Mouse (Mus musculus) forebrain, embryonic 14.5 days (tissue): Measurements from ENCODE around the gene Grid2ip. TPM values are rescaled to one million over a fixed set of nuclear protein-coding genes. Genes with fewer than 3 reads are reported as not detected.
A peak's percentile ranks its signal among the peaks of the same experiment; 100 is the strongest.

Source experiments
- ATAC-seq: fragments of 200-750 bp; cut with Nextera tagmentation; 2 replicates; pipeline ENCODE4 v1.8.0; 2017; ENCODE audit warnings: mild to moderate bottlenecking, moderate library complexity
- DNase-seq: peaks from one replicate; pipeline ENCODE4 v3.0.0-alpha.2; 2015; ENCODE audit warnings: low spot score
- H3K27ac ChIP-seq: fragments of 300-500 bp; sonication (generic); 2 replicates; pipeline ENCODE4 v1.5.1; 2014; ENCODE audit warnings: low read depth, mild to moderate bottlenecking, control low read depth, low read length, moderate library complexity
- H3K27me3 ChIP-seq: fragments of 300-500 bp; sonication (generic); replicated peaks from 2 replicates; pipeline ENCODE4 v1.6.1; 2014; ENCODE audit warnings: low read length, control low read depth, mixed read lengths; ENCODE audit not compliant: control insufficient read depth, insufficient read depth
- H3K36me3 ChIP-seq: fragments of 300-500 bp; sonication (generic); 2 replicates; pipeline ENCODE4 v1.6.1; 2014; ENCODE audit warnings: low read length, control low read depth; ENCODE audit not compliant: control insufficient read depth, insufficient read depth
- H3K4me1 ChIP-seq: fragments of 300-500 bp; sonication (generic); 2 replicates; pipeline ENCODE4 v1.6.1; 2014; ENCODE audit warnings: antibody characterized with exemption, low read length, control low read depth; ENCODE audit not compliant: control insufficient read depth, insufficient read depth
- H3K4me2 ChIP-seq: fragments of 300-500 bp; sonication (generic); 2 replicates; pipeline ENCODE4 v1.6.1; 2014; ENCODE audit warnings: mild to moderate bottlenecking, control low read depth, low read length
- H3K4me3 ChIP-seq: fragments of 300-500 bp; sonication (generic); 2 replicates; pipeline ENCODE4 v1.5.1; 2014; ENCODE audit warnings: low read depth, low read length, control low read depth
- H3K9ac ChIP-seq: fragments of 300-500 bp; sonication (generic); 2 replicates; pipeline ENCODE4 v1.6.1; 2014; ENCODE audit warnings: mild to moderate bottlenecking, low read length, control low read depth, moderate library complexity
- H3K9me3 ChIP-seq: fragments of 300-500 bp; sonication (generic); replicated peaks from 2 replicates; pipeline ENCODE4 v1.6.1; 2016; ENCODE audit warnings: low read length, control low read depth, mixed read lengths; ENCODE audit not compliant: control insufficient read depth
- WGBS: fragments of 180-500 bp; shearing (Covaris S2); extraction: QIAGEN DNeasy Blood & Tissue Kit; methylation state at CpG from one replicate; pipeline ENCODE4 v1.1.7; 2014; 5-methylcytosine and 5-hydroxymethylcytosine counted together
- polyA plus RNA-seq: library from polyadenylated mRNA; unstranded; fragments of >200 nt; fragmentation: Nextera tagmentation; extraction: Ambion mirVana; gene quantifications from 2 replicates; pipeline ENCODE4 v1.2.1, GENCODE M21; 2014

Gene Grid2ip
- polyA plus RNA-seq, 1 experiment from 2014 or later, result 0.18 TPM

GRCm38 (mm10) chr5:143357564-143357963 lies 426 bp downstream of the Grid2ip start:
- ATAC-seq, result peak; percentile 45; the same call in 1 of the 2 replicates
- Histone ChIP-seq H3K4me1 (no peaks in the 10 kb centered on the region; the same call in 1 of the 2 replicates), H3K9me3 (0 out of 2 replicates have a peak, but pooled peaks cover 2% of the 10 kb centered on the region), H3K9ac (peak overlapping the region; percentile 41), H3K4me3 (peak overlapping the region; percentile 10; the same call in 1 of the 2 replicates), H3K27me3 (0 out of 2 replicates have a peak, but pooled peaks cover 6% of the 10 kb centered on the region), H3K36me3 (no peaks in the 10 kb centered on the region), H3K4me2 (peak overlapping the region; percentile 38), H3K27ac (no peak overlapping the region)
- no peak for DNase-seq
- WGBS, result 5% methylated on average over 28 of the region's 28 CpGs

GRCm38 (mm10) chr5:143359263-143359662 lies 2.1 kb downstream of the Grid2ip start:
- Histone ChIP-seq H3K4me1 (peaks cover 3% of the 10 kb centered on the region; the same call in 1 of the 2 replicates), H3K4me2 (no peak overlapping the region), H3K27me3 (0 out of 2 replicates have a peak, but pooled peaks cover 6% of the 10 kb centered on the region), H3K4me3 (no peak overlapping the region), H3K36me3 (no peaks in the 10 kb centered on the region), H3K9me3 (no peaks in the 10 kb centered on the region), H3K9ac (no peak overlapping the region), H3K27ac (no peak overlapping the region)
- no peak for ATAC-seq
- 33% methylated on average over 7 of the region's 7 CpGs for WGBS
- DNase-seq, result no peak

- Histone ChIP-seq H3K9ac (no peak overlapping the region), H3K4me2 (no peak overlapping the region), H3K4me3 (no peak overlapping the region), H3K4me1 (peaks cover 5% of the 10 kb centered on the region; the same call in 1 of the 2 replicates), H3K27ac (no peak overlapping the region), H3K9me3 (no peaks in the 10 kb centered on the region), H3K27me3 (0 out of 2 replicates have a peak, but pooled peaks cover 6% of the 10 kb centered on the region), H3K36me3 (no peaks in the 10 kb centered on the region)
- DNase-seq (no peak), ATAC-seq (no peak)
- WGBS, result 64% methylated on average over 5 of the region's 5 CpGs
Measured at GRCm38 (mm10) chr5:143360000-143360399, 2.9 kb downstream of the Grid2ip start.

GRCm38 (mm10) chr5:143361428-143361827 lies 4.3 kb downstream of the Grid2ip start:
- H3K27ac ChIP-seq, result no peak overlapping the region
- H3K4me2 ChIP-seq, result no peak overlapping the region
- 0 out of 2 replicates have a peak, but pooled peaks cover 10% of the 10 kb centered on the region for H3K27me3 ChIP-seq
- H3K4me3 ChIP-seq, result no peak overlapping the region
- H3K36me3 ChIP-seq, result no peaks in the 10 kb centered on the region
- peak; percentile 21 for ATAC-seq
- 3% methylated on average over 7 of the region's 7 CpGs for WGBS
- H3K9ac ChIP-seq, result no peak overlapping the region
- no peaks in the 10 kb centered on the region for H3K9me3 ChIP-seq
- peaks cover 5% of the 10 kb centered on the region; the same call in 1 of the 2 replicates for H3K4me1 ChIP-seq
- peak; percentile 60 for DNase-seq

GRCm38 (mm10) chr5:143363678-143364615 lies 6.8 kb downstream of the Grid2ip start:
- DNase-seq (peak; percentile 62), ATAC-seq (peak; percentile 56)
- peak overlapping the region; percentile 67 for H3K9ac ChIP-seq
- peak overlapping the region; percentile 90 for H3K4me2 ChIP-seq
- H3K27ac ChIP-seq, result no peak overlapping the region; the same call in 1 of the 2 replicates
- H3K27me3 ChIP-seq, result peaks cover 18% of the 10 kb centered on the region; the same call in 1 of the 2 replicates
- no peaks in the 10 kb centered on the region for H3K36me3 ChIP-seq
- under 1% methylated on average over 46 of the region's 47 CpGs for WGBS
- 0 out of 2 replicates have a peak, but pooled peaks cover 5% of the 10 kb centered on the region for H3K4me1 ChIP-seq
- H3K9me3 ChIP-seq, result no peaks in the 10 kb centered on the region
- peak overlapping the region; percentile 42 for H3K4me3 ChIP-seq

GRCm38 (mm10) chr5:143367931-143368330 lies 10.8 kb downstream of the Grid2ip start:
- no peak overlapping the region for H3K9ac ChIP-seq
- no peak for DNase-seq
- no peak overlapping the region for H3K4me2 ChIP-seq
- no peak overlapping the region for H3K27ac ChIP-seq
- peaks cover 5% of the 10 kb centered on the region; the same call in 1 of the 2 replicates for H3K4me1 ChIP-seq
- no peaks in the 10 kb centered on the region for H3K36me3 ChIP-seq
- no peak overlapping the region for H3K4me3 ChIP-seq
- no peaks in the 10 kb centered on the region for H3K9me3 ChIP-seq
- 68% methylated on average over 3 of the region's 3 CpGs for WGBS
- H3K27me3 ChIP-seq, result peaks cover 52% of the 10 kb centered on the region
- ATAC-seq, result no peak

GRCm38 (mm10) chr5:143369611-143370255 lies 12.6 kb downstream of the Grid2ip start:
- ATAC-seq (no peak), DNase-seq (no peak)
- under 1% methylated on average over 35 of the region's 36 CpGs for WGBS

GRCm38 (mm10) chr5:143370416-143371145 lies 13.4 kb downstream of the Grid2ip start:
- Histone ChIP-seq H3K4me1 (no peaks in the 10 kb centered on the region; the same call in 1 of the 2 replicates), H3K27ac (no peak overlapping the region), H3K4me2 (peak overlapping the region; percentile 48), H3K9me3 (no peaks in the 10 kb centered on the region), H3K27me3 (peaks cover 73% of the 10 kb centered on the region), H3K9ac (0 out of 2 replicates have a peak overlapping the region, but pooled peaks have one; percentile 14), H3K36me3 (no peaks in the 10 kb centered on the region), H3K4me3 (peak overlapping the region; percentile 28)
- WGBS, result 16% methylated on average over 17 of the region's 17 CpGs
- ATAC-seq (peak; percentile 20; the same call in 1 of the 2 replicates), DNase-seq (peak; percentile 66)

More at GRCm38 (mm10) chr5:143369611-143370255, 12.6 kb downstream of the Grid2ip start:
- H3K4me1 ChIP-seq, result no peaks in the 10 kb centered on the region; the same call in 1 of the 2 replicates
- peak overlapping the region; percentile 48 for H3K4me2 ChIP-seq
- no peak overlapping the region for H3K27ac ChIP-seq
- H3K9me3 ChIP-seq, result no peaks in the 10 kb centered on the region
- peak overlapping the region; percentile 14; the same call in 1 of the 2 replicates for H3K9ac ChIP-seq
- H3K36me3 ChIP-seq, result no peaks in the 10 kb centered on the region
- peaks cover 68% of the 10 kb centered on the region for H3K27me3 ChIP-seq
- peak overlapping the region; percentile 28 for H3K4me3 ChIP-seq
